Mouse (Mus musculus) T-helper 1 cell (primary cell): ENCODE measurements around the gene Kat2a.

Source experiments
- in situ Hi-C: fragments of 300-600 bp; cut with MboI, MseI; formaldehyde crosslinking; loops from one replicate; pipeline ENCODE4 v1.15.1; 2025; ENCODE audit warnings: high pct_unique_total_duplicates

Kat2a gene

DNA sequence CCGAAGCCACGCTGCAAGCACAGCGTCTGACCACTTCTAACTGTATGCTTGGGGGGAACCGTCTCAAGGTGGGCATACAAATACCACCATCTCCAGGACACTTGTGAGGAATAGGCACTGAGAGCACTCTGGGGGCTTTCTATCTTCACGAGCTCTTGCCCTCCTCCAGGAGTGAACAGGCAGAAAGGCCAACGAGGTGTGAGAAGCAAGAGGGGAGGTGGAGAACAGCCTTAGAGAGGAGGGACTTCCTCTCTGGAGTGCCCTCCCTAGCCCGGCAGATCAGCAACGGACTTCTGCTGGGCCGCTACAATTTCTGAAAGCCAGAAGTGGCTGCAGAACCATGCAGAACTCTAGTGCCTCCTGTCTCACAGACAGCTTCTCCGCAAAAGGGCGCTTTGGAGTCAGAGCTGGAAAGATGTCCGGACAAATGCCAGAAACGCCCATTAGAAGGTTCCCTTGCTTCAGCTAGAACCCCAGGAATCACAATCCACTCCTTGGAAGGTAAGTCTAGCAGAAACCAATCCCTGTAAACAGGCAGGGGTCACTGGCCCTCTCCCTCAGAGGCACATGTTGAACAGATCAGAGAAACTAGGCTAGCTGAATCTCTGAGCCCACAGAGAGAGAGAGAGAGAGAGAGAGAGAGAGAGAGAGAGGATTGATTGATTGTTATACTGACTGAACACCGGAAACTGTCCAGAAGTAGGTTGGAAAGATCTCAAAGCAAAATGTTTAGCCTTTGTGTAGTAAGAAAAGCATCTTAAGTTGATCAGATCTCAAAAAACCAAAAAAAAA, 23.9 kb upstream of the Kat2a start:
- in situ Hi-C loops, result no loop called here

- in situ Hi-C loops, result no loop called here
These were observed 23.0 kb upstream of the Kat2a start for GRCm38 (mm10) chr11:100735134-100735865.

GRCm38 (mm10) chr11:100730477-100731205, 18.4 kb upstream of the Kat2a start:
- in situ Hi-C loops, result no loop called here

GRCm38 (mm10) chr11:100729976-100730375, 17.7 kb upstream of the Kat2a start:
- in situ Hi-C loops, result no loop called here

- in situ Hi-C loops, result no loop called here
These were observed 16.3 kb upstream of the Kat2a start for GRCm38 (mm10) chr11:100728601-100729000.

DNA sequence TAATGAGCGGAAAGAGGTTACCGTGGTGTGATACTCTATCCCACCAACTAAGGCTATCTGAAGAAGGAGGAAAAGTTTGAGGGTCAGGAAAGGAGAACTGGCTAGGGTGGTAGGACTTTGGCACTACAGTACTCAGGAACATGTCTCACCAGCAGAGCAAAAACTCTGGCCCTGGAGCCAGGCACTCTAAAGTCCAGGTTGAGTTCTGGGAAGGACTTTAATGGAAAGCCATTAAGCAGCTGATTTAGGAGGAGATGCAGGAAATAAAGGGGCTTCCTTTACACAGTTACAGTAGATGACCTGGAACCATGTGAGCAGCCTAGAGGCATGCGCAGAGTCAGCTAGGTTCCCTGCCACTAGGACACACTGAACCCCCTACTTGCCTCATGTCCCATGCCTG, 14.9 kb upstream of the Kat2a start:
- in situ Hi-C loops, result no loop called here

GRCm38 (mm10) chr11:100724919-100725512, 12.8 kb upstream of the Kat2a start:
- in situ Hi-C loops, result no loop called here

DNA sequence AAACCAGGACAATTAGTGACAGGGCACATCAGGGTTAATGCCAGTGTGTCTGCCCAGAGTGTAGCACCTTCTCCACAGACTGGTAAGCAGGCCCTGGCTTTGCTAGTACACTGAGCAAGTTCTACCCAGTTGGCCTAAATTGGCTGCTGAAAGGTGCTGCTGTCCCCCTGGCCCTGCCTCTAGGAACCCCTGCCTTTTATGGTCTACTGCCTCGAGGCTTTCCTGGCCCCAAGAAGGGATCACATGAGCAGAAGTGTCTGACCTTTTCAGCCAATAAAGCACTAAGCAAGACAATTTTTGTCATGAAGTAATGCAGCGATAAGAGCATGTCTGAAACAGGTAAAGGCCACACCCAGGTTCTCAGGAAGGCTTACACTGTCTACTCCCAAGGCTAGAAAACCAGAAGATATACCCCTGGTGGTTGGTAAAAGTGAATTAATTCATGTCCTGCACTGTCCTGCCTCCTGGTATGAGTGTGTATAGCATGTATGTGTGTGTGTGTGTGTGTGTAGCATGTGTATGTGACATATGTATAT, 10.3 kb upstream of the Kat2a start:
- in situ Hi-C loops, result no loop called here

DNA sequence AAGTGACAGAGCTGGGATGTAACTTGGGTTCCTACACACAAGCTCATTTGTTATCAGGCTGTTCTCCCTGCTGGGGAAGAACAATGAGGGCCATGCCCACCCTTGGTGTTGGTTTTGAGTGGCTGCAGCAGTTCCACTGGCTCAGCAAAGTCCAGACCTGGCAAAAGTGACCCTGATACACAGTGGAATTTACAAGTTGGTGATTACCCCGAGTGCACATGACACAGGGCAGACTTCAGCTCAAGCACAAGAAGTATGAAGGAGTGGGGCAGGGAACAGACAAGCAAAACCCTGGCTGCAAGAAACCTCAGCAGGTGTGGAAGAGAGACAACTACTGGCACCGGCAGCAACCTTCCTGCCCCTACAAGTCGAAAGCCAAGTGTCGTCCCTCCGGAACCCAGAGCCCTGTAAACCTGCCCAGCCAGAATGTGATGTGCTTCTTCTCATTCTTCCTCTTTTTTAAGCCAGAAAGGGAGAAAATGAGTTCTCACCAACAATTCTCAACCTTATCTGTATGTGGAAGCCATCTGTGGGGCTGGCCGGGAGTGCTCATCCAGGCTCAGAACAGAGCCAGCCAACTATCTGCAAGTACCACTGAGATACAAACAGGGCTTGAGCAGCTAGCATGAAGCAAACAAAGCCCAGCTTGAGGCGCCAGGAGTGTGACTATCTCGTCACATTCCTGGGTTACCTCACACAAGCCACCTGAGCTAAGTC, 9.7 kb upstream of the Kat2a start:
- in situ Hi-C loops, result no loop called here

DNA sequence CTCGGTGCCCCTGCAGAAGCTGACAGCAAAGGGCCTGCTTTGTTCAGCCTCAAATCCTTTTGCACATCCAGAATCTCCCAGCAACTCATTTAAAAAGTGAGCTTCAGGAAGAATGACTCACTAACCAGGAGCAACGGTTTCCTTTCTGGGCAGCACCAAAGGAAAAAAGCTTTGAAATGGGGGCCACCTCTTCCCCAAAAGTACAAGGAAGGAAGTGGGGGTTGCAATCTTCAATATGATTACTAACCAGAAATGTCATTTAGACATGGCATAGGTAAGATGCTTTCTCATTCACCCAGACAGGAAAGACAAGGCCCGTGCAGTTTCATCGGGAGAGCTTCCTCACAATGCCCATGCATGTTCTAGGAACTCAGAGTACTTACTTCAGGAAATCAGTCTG, 9.0 kb upstream of the Kat2a start:
- in situ Hi-C loops, result no loop called here

DNA sequence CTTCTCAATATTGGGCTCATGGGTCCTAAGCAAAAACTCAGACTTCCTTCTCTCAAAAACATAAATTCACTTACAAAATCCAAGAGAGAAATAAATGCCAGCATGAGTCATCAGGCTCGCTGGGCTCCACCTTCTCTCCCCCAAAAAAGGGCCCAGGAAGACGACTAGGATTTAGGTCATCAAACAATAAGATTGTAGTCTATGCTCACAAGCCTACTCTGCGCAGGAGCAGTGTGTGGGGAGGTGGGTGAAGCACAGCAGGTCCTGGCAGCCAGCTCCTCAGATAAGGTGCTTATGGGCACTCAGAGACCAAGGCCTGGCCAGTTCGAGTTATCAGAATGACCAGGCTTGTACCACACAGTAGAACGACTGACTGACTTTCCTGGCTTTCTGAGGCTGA, 8.1 kb upstream of the Kat2a start:
- in situ Hi-C loops, result no loop called here

DNA sequence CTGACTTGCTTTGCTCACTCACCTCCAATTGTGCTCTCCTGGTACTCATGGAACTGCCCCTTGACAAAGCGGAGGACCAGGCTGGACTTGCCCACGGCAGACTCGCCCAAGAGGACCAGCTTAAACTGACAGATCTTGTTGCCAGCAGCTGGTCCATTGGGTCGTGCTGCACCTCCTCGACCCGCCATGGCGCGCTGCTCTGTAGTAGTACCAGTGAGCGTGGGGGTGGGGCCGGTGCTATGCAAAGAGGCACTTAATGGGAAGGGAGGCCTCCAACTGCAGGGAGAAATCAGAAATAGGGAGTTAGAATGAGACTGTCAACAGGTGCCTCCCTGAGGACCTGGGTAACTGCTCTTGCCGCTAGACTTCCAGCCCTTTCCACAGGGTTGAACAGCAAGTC, 7.6 kb upstream of the Kat2a start:
- in situ Hi-C loops, result no loop called here

- in situ Hi-C loops, result no loop called here
These were observed 7.0 kb upstream of the Kat2a start for GRCm38 (mm10) chr11:100719312-100719711.

DNA sequence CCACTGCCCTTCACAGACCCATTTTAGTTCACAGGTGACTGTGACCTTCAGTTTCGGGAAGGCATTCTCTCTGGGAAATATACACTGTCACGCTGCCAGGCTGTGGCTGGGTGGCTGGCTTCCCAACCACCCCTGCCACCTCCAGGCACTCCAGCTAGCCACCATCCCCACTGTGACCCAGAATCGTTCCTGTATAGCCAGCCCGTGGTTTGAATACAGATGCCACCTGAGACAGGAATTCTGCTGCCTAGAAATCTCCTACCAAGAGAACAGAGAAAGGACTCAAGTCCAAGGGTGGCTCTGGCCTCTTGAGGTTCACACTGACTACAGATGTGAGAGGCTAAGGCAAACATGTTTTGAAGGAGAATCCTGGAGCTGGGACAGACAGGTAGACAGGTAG, 6.6 kb upstream of the Kat2a start:
- in situ Hi-C loops, result no loop called here

DNA sequence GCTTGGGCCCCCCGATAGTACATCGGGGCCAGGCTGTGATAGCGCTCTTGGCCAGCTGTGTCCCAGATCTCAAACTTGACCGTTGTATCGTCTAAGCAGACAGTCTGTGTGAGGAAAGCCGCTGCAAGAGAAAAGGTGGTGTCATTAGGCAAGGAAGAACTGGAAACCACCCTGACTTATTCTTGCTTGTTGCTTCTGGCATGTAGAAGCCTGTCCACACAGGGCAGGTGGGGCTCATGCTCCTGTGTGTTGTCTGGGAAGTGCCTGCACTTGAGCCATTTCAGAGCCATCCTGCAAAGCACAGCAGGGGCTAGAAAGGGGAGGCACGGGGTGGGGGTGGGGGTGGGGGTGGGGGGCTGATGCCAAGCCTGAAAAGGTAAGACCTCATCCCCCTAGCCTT, 6.2 kb upstream of the Kat2a start:
- in situ Hi-C loops, result no loop called here

DNA sequence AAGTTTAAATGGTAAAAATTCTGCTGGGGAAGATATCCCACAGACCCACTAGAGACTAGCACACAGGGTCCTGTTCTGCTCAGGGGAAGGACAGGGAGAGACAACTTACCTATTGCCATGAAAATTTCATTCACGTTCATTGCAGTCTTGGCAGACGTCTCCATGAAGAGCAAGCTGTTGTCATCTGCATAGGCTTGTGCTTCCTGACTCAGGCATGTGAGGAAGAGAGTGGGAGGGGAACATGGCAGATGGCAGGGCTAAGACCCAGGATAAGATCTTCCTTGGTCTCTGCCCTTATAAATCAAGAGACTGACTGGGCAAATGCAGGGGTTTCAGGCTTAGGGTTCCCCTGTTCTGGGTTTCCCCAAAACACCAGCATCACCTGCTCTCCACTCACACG, 4.4 kb upstream of the Kat2a start:
- in situ Hi-C loops, result no loop called here

GRCm38 (mm10) chr11:100714948-100715347, 2.7 kb upstream of the Kat2a start:
- in situ Hi-C loops, result loop anchor here (5.0 kb wide), 1 partner anchor 827 kb away; no protein-coding TSS in a partner anchor

DNA sequence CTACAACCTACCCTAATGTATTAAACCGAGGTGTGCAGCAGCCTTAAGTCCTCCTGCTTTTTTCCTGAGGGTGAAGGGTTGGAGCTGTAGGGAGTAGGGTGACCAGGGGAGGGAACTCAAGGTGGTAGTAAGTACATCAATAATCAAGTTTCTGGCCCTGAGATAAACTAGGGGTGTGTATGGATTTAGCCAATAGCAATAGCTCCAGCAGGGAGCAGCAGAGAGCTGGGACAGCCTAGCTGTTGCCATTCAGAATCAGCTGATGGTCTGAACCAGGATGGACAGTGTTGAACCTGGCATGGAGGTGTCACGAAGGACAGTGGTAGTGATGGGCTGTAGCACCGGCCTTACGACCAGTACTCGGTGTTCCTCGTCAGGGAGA, 2.3 kb upstream of the Kat2a start:
- in situ Hi-C loops, result loop anchor here (5.0 kb wide), 1 partner anchor 828 kb away; no protein-coding TSS in a partner anchor

- in situ Hi-C loops, result loop anchor here (5.0 kb wide), 1 partner anchor 828 kb away; no protein-coding TSS in a partner anchor
These were observed 1.7 kb upstream of the Kat2a start, which contains the start of gene Hspb9 for GRCm38 (mm10) chr11:100713735-100714533. Hspb9 (plus strand) TSS chr11:100713850.

DNA sequence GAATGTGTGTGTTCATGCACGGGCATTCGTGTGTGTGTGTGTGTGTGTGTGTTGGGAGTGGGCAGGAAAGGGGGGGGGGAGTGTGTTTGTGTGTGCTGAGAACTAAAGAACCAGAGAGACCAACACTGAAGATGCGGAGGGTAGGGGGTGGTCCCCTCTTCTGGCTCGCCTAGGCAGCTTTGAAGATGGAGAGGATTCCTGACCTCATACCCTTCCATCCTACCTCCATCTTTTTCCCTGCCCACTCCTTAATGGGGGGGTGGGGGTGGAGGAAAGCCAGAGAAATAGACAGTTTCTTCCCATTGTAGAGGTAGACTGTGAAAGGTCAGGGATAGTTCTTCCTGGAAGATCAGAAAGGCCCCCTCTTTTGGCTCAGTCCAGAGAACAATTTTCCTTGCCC, 909 bp upstream of the Kat2a start:
- in situ Hi-C loops, result loop anchor here (5.0 kb wide), 1 partner anchor 829 kb away; no protein-coding TSS in a partner anchor
